Mouse (Mus musculus): ENCODE measurements around the gene Myo5a. TPM values are rescaled to one million over a fixed set of nuclear protein-coding genes. Genes with fewer than 3 reads are reported as not detected.

Gene Myo5a
- polyA plus RNA-seq (2016; fragmentation: Nextera tagmentation; extraction: Ambion mirVana) = 36.8 and 45.9 TPM in 2 replicates

DNA sequence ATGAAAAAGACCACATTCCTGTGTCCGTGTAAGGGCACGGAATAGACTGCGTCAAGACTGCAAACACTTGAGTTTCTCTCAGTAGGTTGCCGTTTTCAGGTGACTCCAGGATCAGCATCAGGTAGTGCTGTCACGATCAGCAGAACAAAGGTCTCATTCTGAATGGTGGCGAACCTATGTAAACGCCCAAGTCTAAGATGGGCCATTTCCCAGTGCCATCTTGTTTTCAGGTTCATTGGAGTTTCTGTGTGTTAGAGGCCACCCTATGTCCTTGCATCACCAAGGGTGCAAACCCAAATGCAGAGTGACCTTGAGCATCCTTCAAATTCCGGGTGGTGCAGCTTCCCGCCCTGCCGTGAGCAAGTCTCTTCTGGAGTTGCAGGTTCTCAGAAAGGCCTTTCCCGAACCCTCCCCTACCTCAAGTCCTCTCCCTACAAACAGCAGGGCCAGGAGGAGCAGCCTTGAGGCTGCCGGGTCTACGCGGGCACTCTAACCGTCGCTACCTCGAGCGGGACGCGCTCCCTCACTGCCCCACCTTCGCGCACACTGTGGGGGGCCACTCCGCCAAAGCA, at the start of gene Myo5a:
Myo5a (plus strand) TSS at position 559 of the 572 bp plus-strand sequence.
- peak within 1 kb of the TSS; percentile 86 for H3K4me3 ChIP-seq (replicated peaks)
- H3K27ac ChIP-seq = peak within 1 kb of the TSS; percentile 98
- H3K9ac ChIP-seq = peak within 1 kb of the TSS; percentile 95
- H3K4me2 ChIP-seq = peak within 1 kb of the TSS; percentile 63
- no peaks in the 10 kb centered on the region for H3K36me3 ChIP-seq (replicated peaks)
- H3K4me1 ChIP-seq = peaks cover 20% of the 10 kb centered on the region
- WGBS = 18% methylated on average over 23 of the region's 23 CpGs
- H3K27me3 ChIP-seq = no peaks in the 10 kb centered on the region
- peak; percentile 5; the same call in 1 of the 2 replicates for ATAC-seq (ENCODE audit: low FRiP score)
- no peaks in the 10 kb centered on the region for H3K9me3 ChIP-seq

DNA sequence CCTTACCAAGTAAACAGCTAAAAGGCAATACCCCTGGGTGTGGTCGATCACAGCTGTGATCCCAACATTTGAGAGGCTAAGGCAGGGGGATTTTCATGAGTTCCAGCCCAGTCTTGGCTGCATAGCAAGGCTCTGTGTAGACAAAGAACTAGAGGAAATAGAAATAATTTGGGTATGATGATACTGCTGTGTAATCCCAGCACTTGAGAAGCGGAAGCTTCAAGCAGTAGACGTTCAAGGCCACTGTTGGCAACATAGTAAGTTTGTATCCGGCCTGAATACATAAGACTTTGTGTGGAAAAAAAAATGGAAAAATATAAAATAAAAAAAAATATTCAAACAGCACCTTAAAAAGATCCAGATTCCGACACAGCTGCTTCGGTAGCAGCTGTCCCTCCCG, 48.3 kb upstream of the Myo5a start:
- H3K9me3 ChIP-seq = no peaks in the 10 kb centered on the region
- 90% methylated on average over 7 of the region's 7 CpGs for WGBS
- H3K36me3 ChIP-seq (replicated peaks) = peaks cover 31% of the 10 kb centered on the region
- no peak for ATAC-seq (ENCODE audit: low FRiP score)
- H3K9ac ChIP-seq = no peak overlapping the region
- H3K27ac ChIP-seq = no peak overlapping the region
- no peak overlapping the region for H3K4me2 ChIP-seq
- no peak overlapping the region for H3K4me3 ChIP-seq (replicated peaks)
- H3K4me1 ChIP-seq = no peaks in the 10 kb centered on the region
- no peaks in the 10 kb centered on the region for H3K27me3 ChIP-seq

DNA sequence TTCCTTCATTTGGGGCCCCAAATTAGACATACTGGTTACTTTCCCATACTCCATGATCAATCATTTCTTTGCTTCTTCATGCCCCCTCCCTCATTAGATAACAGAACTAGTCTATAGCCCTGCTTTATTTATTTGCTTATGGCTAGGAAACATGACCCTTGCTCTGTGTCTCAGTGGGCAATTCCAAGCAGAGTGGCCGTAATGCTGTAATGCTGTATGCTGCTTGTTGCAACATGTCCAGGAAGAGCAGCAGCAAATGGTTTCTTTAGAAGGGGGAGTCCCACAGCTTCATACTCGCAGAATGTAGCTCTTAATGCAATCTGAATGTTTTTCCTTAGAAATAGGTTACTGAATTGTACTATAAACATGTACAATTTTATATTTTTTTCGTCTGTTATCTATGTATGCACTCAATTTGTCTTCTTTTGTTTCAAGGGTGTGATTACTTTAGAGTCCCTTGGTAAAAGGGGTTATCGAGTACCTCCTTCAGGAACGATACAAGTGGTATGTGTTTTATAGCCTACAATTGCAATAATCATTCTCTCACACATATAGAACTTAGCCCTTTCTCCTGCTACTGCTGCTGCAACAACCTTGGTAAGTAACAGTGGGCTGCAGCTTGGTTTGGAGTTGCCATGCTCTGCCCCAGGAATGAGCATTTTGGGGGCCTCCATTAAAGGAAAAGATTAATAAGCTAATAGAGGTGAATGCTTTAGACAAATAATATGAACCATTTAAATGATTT, 47.5 kb upstream of the Myo5a start:
- Histone ChIP-seq H3K27ac (no peak overlapping the region), H3K27me3 (no peaks in the 10 kb centered on the region), H3K9ac (no peak overlapping the region), H3K4me3 (replicated peaks) (no peak overlapping the region), H3K36me3 (replicated peaks) (peaks cover 31% of the 10 kb centered on the region), H3K4me2 (no peak overlapping the region), H3K4me1 (no peaks in the 10 kb centered on the region), H3K9me3 (no peaks in the 10 kb centered on the region)
- no peak for ATAC-seq (ENCODE audit: low FRiP score)
- 84% methylated on average over 5 of the region's 5 CpGs for WGBS

DNA sequence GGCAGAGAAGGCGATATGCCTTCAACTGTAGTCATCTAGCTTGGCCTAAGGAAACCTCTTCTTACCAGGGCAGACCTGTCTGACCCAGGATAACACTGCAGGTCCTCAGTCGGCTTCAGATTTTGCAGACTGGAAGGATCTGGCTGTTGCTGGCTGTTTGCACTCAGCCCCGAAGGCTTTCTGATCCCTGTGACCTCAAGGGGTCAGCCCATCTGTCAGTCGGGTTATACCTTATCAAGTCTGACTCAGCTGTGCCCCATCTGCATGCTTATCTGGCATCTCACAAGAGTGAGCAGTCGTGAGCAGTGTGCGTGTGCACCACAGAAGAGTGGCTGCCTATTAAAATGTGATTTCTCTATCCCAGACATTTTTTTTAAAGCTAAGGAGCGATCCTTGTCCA, 46.7 kb upstream of the Myo5a start:
- Histone ChIP-seq H3K27ac (no peak overlapping the region), H3K9me3 (no peaks in the 10 kb centered on the region), H3K36me3 (replicated peaks) (peaks cover 30% of the 10 kb centered on the region), H3K4me1 (no peaks in the 10 kb centered on the region), H3K4me3 (replicated peaks) (no peak overlapping the region), H3K27me3 (no peaks in the 10 kb centered on the region), H3K4me2 (no peak overlapping the region), H3K9ac (no peak overlapping the region)
- ATAC-seq (ENCODE audit: low FRiP score) = no peak
- WGBS = 68% methylated on average over 7 of the region's 7 CpGs

DNA sequence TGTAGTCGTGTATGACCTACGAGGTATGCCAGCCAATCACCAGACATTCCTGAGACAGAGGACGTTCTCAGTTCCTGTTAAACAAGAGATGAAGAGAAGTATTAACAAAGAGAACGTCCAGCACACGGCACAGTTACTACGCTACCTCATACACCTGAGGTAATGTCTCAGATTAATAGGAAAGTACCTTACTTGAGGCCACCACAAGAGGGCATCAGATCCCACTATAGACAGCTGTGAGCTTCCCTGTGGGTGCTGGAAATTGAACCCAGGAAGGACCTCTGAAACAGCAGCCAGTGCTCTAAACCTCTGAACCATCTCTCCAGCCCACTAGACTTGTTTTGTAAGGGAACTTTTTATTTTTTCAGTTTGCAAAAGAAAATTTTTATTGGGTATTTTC, 45.1 kb upstream of the Myo5a start:
- no peak overlapping the region for H3K4me3 ChIP-seq (replicated peaks)
- no peak overlapping the region for H3K9ac ChIP-seq
- no peaks in the 10 kb centered on the region for H3K9me3 ChIP-seq
- 67% methylated on average over 6 of the region's 6 CpGs for WGBS
- no peak overlapping the region for H3K4me2 ChIP-seq
- no peaks in the 10 kb centered on the region for H3K4me1 ChIP-seq
- no peak overlapping the region for H3K27ac ChIP-seq
- peaks cover 20% of the 10 kb centered on the region for H3K36me3 ChIP-seq (replicated peaks)
- no peak for ATAC-seq (ENCODE audit: low FRiP score)
- H3K27me3 ChIP-seq = no peaks in the 10 kb centered on the region

DNA sequence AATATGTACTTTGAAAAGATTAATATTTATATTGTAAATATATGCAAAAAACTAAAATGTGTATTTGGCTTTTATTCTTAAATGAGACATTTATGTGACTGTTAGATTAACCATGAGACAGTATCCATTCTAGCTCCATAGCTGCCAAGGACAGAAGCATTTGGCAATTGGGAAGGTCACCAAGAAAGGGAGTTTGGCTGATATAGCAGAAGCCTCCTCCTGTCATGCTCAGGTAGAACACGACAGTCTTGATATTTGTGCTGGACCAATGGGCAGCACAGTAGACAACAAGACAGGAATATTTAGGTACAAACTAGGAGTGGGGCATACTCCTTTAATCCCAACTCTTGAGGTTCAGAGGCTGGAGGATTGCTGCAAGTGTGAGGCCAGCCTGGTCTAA, 38.4 kb upstream of the Myo5a start:
- H3K4me2 ChIP-seq = no peak overlapping the region
- no peak for ATAC-seq (ENCODE audit: low FRiP score)
- H3K4me1 ChIP-seq = peaks cover 4% of the 10 kb centered on the region; the same call in 1 of the 2 replicates
- H3K4me3 ChIP-seq (replicated peaks) = no peak overlapping the region
- WGBS = 96% methylated on average over 1 of the region's 1 CpGs
- no peaks in the 10 kb centered on the region for H3K27me3 ChIP-seq
- H3K27ac ChIP-seq = no peak overlapping the region
- 0 out of 2 replicates have a peak, but pooled peaks cover 10% of the 10 kb centered on the region for H3K36me3 ChIP-seq (replicated peaks)
- no peaks in the 10 kb centered on the region for H3K9me3 ChIP-seq
- no peak overlapping the region for H3K9ac ChIP-seq

DNA sequence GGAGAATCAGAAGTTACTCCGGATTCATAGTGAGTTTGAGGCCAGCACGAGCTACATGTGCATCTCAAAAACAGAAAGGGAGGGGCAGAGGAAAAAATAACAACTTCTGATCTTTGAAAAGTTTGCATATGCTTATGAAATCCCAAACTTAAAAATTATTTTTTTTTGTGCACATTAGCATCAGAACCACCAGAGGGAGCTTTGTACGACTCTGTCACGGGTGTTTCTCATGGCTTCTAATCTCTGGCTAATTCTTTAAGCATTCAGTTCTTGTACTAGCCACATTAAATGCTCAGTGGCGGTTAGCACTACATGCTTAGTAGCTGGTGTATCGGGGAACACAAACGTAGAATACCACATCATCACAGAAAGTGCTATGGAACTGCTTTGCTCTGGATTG, 37.7 kb upstream of the Myo5a start:
- H3K27me3 ChIP-seq = no peaks in the 10 kb centered on the region
- H3K4me1 ChIP-seq = peaks cover 4% of the 10 kb centered on the region; the same call in 1 of the 2 replicates
- H3K9ac ChIP-seq = no peak overlapping the region
- WGBS = 57% methylated on average over 7 of the region's 7 CpGs
- H3K27ac ChIP-seq = no peak overlapping the region
- no peaks in the 10 kb centered on the region for H3K9me3 ChIP-seq
- H3K4me2 ChIP-seq = no peak overlapping the region
- 0 out of 2 replicates have a peak, but pooled peaks cover 10% of the 10 kb centered on the region for H3K36me3 ChIP-seq (replicated peaks)
- ATAC-seq (ENCODE audit: low FRiP score) = no peak
- H3K4me3 ChIP-seq (replicated peaks) = no peak overlapping the region

DNA sequence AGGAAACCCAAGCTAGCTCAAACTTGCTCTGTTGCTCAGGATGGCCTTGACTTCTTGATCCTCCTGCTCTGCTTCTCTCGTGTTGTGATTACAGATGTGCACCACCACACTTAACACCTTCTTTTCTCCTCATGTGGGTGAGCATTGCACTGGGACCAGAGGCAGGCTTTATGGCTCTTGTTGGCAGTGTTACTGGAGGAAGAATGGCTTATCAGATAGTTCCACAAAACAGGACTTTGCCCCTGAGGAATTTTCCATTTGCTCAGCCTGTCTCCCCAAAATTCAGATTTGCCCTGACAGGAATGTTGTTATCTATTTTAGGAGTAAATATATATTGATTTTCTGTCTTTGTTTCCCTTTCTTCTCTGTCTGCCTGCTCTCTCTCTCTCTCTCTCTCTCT, 36.1 kb upstream of the Myo5a start:
- peaks cover 15% of the 10 kb centered on the region for H3K4me1 ChIP-seq
- H3K27ac ChIP-seq = no peak overlapping the region
- no peaks in the 10 kb centered on the region for H3K9me3 ChIP-seq
- H3K4me2 ChIP-seq = no peak overlapping the region
- 69% methylated on average over 1 of the region's 1 CpGs for WGBS
- H3K27me3 ChIP-seq = no peaks in the 10 kb centered on the region
- H3K36me3 ChIP-seq (replicated peaks) = 0 out of 2 replicates have a peak, but pooled peaks cover 6% of the 10 kb centered on the region
- no peak overlapping the region for H3K9ac ChIP-seq
- no peak overlapping the region for H3K4me3 ChIP-seq (replicated peaks)
- no peak for ATAC-seq (ENCODE audit: low FRiP score)

DNA sequence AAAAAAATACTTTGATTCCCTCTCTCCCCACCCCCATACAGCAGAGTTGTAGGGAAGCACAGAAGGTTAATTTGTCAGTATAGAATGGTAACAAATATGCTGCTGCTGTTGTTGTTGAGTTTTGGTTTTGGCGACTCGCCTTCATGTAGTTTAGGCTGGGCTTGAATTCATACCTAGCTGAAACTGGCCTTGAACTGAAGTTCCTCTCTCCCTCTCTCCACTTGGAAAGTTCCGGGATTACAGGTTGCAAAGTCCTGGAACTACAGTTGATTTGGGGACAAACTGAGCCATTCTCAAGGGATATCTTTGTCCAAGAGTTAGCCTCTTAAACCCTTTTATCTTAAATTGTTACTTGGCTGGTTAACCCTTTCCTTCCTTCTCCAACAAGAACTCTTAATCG, 34.9 kb upstream of the Myo5a start:
- H3K36me3 ChIP-seq (replicated peaks) = 0 out of 2 replicates have a peak, but pooled peaks cover 2% of the 10 kb centered on the region
- no peak for ATAC-seq (ENCODE audit: low FRiP score)
- H3K9me3 ChIP-seq = no peaks in the 10 kb centered on the region
- H3K4me1 ChIP-seq = peaks cover 20% of the 10 kb centered on the region
- H3K4me2 ChIP-seq = no peak overlapping the region
- WGBS = 84% methylated on average over 4 of the region's 4 CpGs
- H3K27ac ChIP-seq = no peak overlapping the region
- no peaks in the 10 kb centered on the region for H3K27me3 ChIP-seq
- no peak overlapping the region for H3K4me3 ChIP-seq (replicated peaks)
- no peak overlapping the region for H3K9ac ChIP-seq

DNA sequence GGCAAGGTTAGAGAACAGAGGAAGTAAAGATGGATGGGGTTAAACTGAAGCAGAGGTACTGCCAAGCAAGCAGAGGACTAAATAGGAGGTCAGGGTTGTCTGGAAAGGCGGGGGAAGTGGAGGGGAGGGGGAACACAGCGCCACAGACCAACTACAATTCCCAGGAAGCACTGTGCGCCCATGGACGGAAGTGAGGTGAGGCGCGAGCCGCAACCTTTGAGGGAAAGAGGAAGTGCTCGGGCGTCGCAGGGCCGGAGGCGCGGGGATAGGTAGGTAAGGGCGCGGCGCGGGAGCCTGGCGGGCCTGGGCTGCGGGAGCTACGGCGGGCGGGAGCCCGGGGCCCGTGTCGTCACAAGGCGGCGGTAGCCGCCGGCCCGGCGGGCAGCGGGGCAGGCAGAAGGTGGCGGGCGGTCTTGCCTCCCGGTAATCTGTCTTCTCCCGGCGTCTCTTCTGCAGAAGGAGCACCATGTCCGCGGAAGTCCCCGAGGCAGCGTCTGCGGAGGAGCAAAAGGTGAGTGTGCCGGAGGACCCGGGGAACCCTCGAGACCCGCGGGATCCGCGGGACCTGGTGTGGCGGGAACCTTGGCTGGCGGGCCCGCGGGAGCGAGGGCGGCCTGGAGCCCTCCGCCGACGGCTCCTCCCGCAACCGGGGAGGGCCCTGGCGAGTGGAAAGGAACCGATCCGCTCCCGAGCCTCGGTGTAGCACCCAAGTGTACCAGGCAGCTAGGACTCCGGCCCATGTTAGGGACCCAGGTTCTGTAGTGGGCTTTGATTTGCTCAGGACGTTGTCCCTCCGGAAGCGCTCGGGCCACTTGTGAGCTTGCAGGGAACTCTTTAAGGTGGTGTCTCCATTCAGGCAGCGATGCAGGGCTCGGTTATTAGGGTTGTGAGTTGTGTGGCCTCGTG, 33.1 kb upstream of the Myo5a start, which contains the start of gene Arpp19:
Arpp19 (plus strand) TSS at position 164 of the 906 bp plus-strand sequence.
- peak within 1 kb of the TSS; percentile 68 for H3K4me2 ChIP-seq
- H3K4me3 ChIP-seq (replicated peaks) = peak within 1 kb of the TSS; percentile 96
- no peaks in the 10 kb centered on the region for H3K36me3 ChIP-seq (replicated peaks)
- no peaks in the 10 kb centered on the region for H3K9me3 ChIP-seq
- no peaks in the 10 kb centered on the region for H3K27me3 ChIP-seq
- ATAC-seq (ENCODE audit: low FRiP score) = peak; percentile 97
- H3K9ac ChIP-seq = peak within 1 kb of the TSS; percentile 94
- under 1% methylated on average over 66 of the region's 73 CpGs for WGBS
- peaks cover 20% of the 10 kb centered on the region for H3K4me1 ChIP-seq
- peak within 1 kb of the TSS; percentile 75 for H3K27ac ChIP-seq

DNA sequence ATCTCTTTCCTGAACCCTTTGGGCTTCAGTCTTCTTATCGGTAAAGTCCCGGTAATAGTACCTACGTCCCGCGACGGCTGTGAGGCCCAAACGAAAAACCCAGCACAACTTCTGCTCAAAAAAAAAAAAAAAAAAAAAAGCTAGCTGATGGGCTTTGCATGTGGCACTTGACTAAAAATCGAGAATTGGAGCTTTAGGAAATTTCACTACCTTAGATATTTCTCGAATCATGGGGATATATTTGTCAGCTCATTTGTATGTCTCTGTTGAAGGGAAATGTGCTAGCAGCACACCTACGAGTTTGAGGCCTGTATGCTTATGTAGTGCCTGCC, 32.5 kb upstream of the Myo5a start:
- Histone ChIP-seq H3K27ac (no peak overlapping the region), H3K4me2 (peak overlapping the region; percentile 68), H3K36me3 (replicated peaks) (no peaks in the 10 kb centered on the region; the same call in 1 of the 2 replicates), H3K4me3 (replicated peaks) (peak overlapping the region; percentile 96), H3K27me3 (no peaks in the 10 kb centered on the region), H3K9ac (peak overlapping the region; percentile 94), H3K9me3 (no peaks in the 10 kb centered on the region), H3K4me1 (peaks cover 20% of the 10 kb centered on the region)
- under 1% methylated on average over 10 of the region's 10 CpGs for WGBS
- no peak for ATAC-seq (ENCODE audit: low FRiP score)

DNA sequence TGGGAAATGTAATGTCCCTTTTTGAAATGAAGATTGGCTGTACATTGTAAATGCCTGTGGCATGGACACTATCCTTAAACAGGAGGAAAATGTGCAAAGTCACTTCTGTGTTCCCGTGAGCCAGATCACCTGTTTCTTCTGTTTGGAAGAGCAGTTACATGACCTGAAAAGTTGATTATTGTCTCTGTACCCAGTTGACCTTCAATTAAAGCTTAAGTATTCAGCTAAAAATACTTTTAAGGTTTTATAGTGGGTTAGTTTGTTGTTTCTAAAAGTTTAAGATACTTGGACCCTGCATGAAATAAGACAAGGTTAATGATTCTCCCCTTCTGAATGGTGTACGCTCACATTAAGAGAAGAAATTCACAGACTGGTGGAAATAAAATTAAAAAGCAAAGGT, 30.2 kb upstream of the Myo5a start:
- Histone ChIP-seq H3K27ac (no peak overlapping the region), H3K27me3 (no peaks in the 10 kb centered on the region), H3K4me3 (replicated peaks) (no peak overlapping the region), H3K9me3 (no peaks in the 10 kb centered on the region), H3K36me3 (replicated peaks) (peaks cover 2% of the 10 kb centered on the region), H3K9ac (no peak overlapping the region), H3K4me1 (peaks cover 20% of the 10 kb centered on the region), H3K4me2 (no peak overlapping the region)
- no peak for ATAC-seq (ENCODE audit: low FRiP score)
- WGBS = 92% methylated on average over 2 of the region's 2 CpGs

Measured in forebrain, embryonic 12.5 days (tissue).